Mouse (Mus musculus): Measurements from ENCODE around the gene Msrb3. TPM values are rescaled to one million over a fixed set of nuclear protein-coding genes. Genes with fewer than 3 reads are reported as not detected.

Msrb3 gene
- polyA plus RNA-seq, 1 experiment from 2014 or later, result 11.6 TPM

GRCm38 (mm10) chr10:120851196-120851781 is 47.6 kb downstream of the Msrb3 start:
- Histone ChIP-seq H3K36me3 (ENCODE audit: insufficient read depth, low read length) (no peaks in the 10 kb centered on the region), H3K4me2 (replicated peaks; ENCODE audit: low read depth, low read length) (0 out of 2 replicates have a peak overlapping the region, but pooled peaks have one; percentile 39), H3K27ac (ENCODE audit: low read length) (peak overlapping the region; percentile 77), H3K4me3 (ENCODE audit: low read length) (no peak overlapping the region), H3K4me1 (ENCODE audit: insufficient read depth, low read length) (peaks cover 25% of the 10 kb centered on the region), H3K9ac (replicated peaks; ENCODE audit: low read length) (no peak overlapping the region), H3K27me3 (ENCODE audit: insufficient read depth, low read length) (no peaks in the 10 kb centered on the region), H3K9me3 (ENCODE audit: low read length) (no peaks in the 10 kb centered on the region)
- WGBS, result 60% methylated on average over 9 of the region's 9 CpGs
- ATAC-seq (ENCODE audit: low FRiP score, low TSS enrichment), result no peak

GRCm38 (mm10) chr10:120850391-120851195 is 48.3 kb downstream of the Msrb3 start:
- Histone ChIP-seq H3K4me2 (replicated peaks; ENCODE audit: low read depth, low read length) (peak overlapping the region; percentile 39), H3K9ac (replicated peaks; ENCODE audit: low read length) (0 out of 2 replicates have a peak overlapping the region, but pooled peaks have one; percentile 39), H3K4me1 (ENCODE audit: insufficient read depth, low read length) (peaks cover 25% of the 10 kb centered on the region), H3K27me3 (ENCODE audit: insufficient read depth, low read length) (no peaks in the 10 kb centered on the region), H3K36me3 (ENCODE audit: insufficient read depth, low read length) (no peaks in the 10 kb centered on the region), H3K9me3 (ENCODE audit: low read length) (no peaks in the 10 kb centered on the region), H3K27ac (ENCODE audit: low read length) (peak overlapping the region; percentile 77), H3K4me3 (ENCODE audit: low read length) (peak overlapping the region; percentile 18)
- peak; percentile 70; the same call in 1 of the 2 replicates for ATAC-seq (ENCODE audit: low FRiP score, low TSS enrichment)
- 44% methylated on average over 24 of the region's 24 CpGs for WGBS

GRCm38 (mm10) chr10:120848677-120849076 is 50.2 kb downstream of the Msrb3 start:
- H3K4me3 ChIP-seq (ENCODE audit: low read length), result no peak overlapping the region
- H3K4me1 ChIP-seq (ENCODE audit: insufficient read depth, low read length), result peaks cover 25% of the 10 kb centered on the region
- H3K9ac ChIP-seq (replicated peaks; ENCODE audit: low read length), result no peak overlapping the region
- no peak for ATAC-seq (ENCODE audit: low FRiP score, low TSS enrichment)
- H3K27me3 ChIP-seq (ENCODE audit: insufficient read depth, low read length), result no peaks in the 10 kb centered on the region
- H3K9me3 ChIP-seq (ENCODE audit: low read length), result no peaks in the 10 kb centered on the region
- WGBS, result 73% methylated on average over 7 of the region's 7 CpGs
- no peaks in the 10 kb centered on the region for H3K36me3 ChIP-seq (ENCODE audit: insufficient read depth, low read length)
- no peak overlapping the region for H3K27ac ChIP-seq (ENCODE audit: low read length)
- H3K4me2 ChIP-seq (replicated peaks; ENCODE audit: low read depth, low read length), result no peak overlapping the region

GRCm38 (mm10) chr10:120847785-120848184 is 51.1 kb downstream of the Msrb3 start:
- Histone ChIP-seq H3K4me1 (ENCODE audit: insufficient read depth, low read length) (peaks cover 20% of the 10 kb centered on the region), H3K4me2 (replicated peaks; ENCODE audit: low read depth, low read length) (no peak overlapping the region), H3K36me3 (ENCODE audit: insufficient read depth, low read length) (0 out of 2 replicates have a peak, but pooled peaks cover under 1% of the 10 kb centered on the region), H3K9me3 (ENCODE audit: low read length) (no peaks in the 10 kb centered on the region), H3K27ac (ENCODE audit: low read length) (no peak overlapping the region), H3K9ac (replicated peaks; ENCODE audit: low read length) (no peak overlapping the region), H3K27me3 (ENCODE audit: insufficient read depth, low read length) (no peaks in the 10 kb centered on the region), H3K4me3 (ENCODE audit: low read length) (no peak overlapping the region)
- ATAC-seq (ENCODE audit: low FRiP score, low TSS enrichment), result no peak
- WGBS, result 84% methylated on average over 4 of the region's 4 CpGs

- Histone ChIP-seq H3K36me3 (ENCODE audit: insufficient read depth, low read length) (0 out of 2 replicates have a peak, but pooled peaks cover 3% of the 10 kb centered on the region), H3K4me2 (replicated peaks; ENCODE audit: low read depth, low read length) (no peak overlapping the region), H3K9me3 (ENCODE audit: low read length) (no peaks in the 10 kb centered on the region), H3K9ac (replicated peaks; ENCODE audit: low read length) (no peak overlapping the region), H3K27ac (ENCODE audit: low read length) (no peak overlapping the region), H3K4me3 (ENCODE audit: low read length) (no peak overlapping the region), H3K4me1 (ENCODE audit: insufficient read depth, low read length) (no peaks in the 10 kb centered on the region), H3K27me3 (ENCODE audit: insufficient read depth, low read length) (no peaks in the 10 kb centered on the region)
- 72% methylated on average over 7 of the region's 7 CpGs for WGBS
- no peak for ATAC-seq (ENCODE audit: low FRiP score, low TSS enrichment)
Observed at GRCm38 (mm10) chr10:120839966-120840365, 58.9 kb downstream of the Msrb3 start.

- H3K4me1 ChIP-seq (ENCODE audit: insufficient read depth, low read length), result 0 out of 2 replicates have a peak, but pooled peaks cover 6% of the 10 kb centered on the region
- WGBS, result 81% methylated on average over 1 of the region's 1 CpGs
- no peaks in the 10 kb centered on the region for H3K27me3 ChIP-seq (ENCODE audit: insufficient read depth, low read length)
- H3K27ac ChIP-seq (ENCODE audit: low read length), result no peak overlapping the region
- H3K9me3 ChIP-seq (ENCODE audit: low read length), result no peaks in the 10 kb centered on the region
- no peak for ATAC-seq (ENCODE audit: low FRiP score, low TSS enrichment)
- no peak overlapping the region for H3K9ac ChIP-seq (replicated peaks; ENCODE audit: low read length)
- no peak overlapping the region for H3K4me3 ChIP-seq (ENCODE audit: low read length)
- no peak overlapping the region for H3K4me2 ChIP-seq (replicated peaks; ENCODE audit: low read depth, low read length)
- no peaks in the 10 kb centered on the region for H3K36me3 ChIP-seq (ENCODE audit: insufficient read depth, low read length)
Observed at GRCm38 (mm10) chr10:120834531-120834930, 64.4 kb downstream of the Msrb3 start.

- no peaks in the 10 kb centered on the region for H3K9me3 ChIP-seq (ENCODE audit: low read length)
- no peaks in the 10 kb centered on the region for H3K36me3 ChIP-seq (ENCODE audit: insufficient read depth, low read length)
- H3K4me3 ChIP-seq (ENCODE audit: low read length), result no peak overlapping the region
- ATAC-seq (ENCODE audit: low FRiP score, low TSS enrichment), result no peak
- H3K27ac ChIP-seq (ENCODE audit: low read length), result no peak overlapping the region
- H3K9ac ChIP-seq (replicated peaks; ENCODE audit: low read length), result no peak overlapping the region
- H3K4me1 ChIP-seq (ENCODE audit: insufficient read depth, low read length), result 0 out of 2 replicates have a peak, but pooled peaks cover 6% of the 10 kb centered on the region
- no peak overlapping the region for H3K4me2 ChIP-seq (replicated peaks; ENCODE audit: low read depth, low read length)
- H3K27me3 ChIP-seq (ENCODE audit: insufficient read depth, low read length), result no peaks in the 10 kb centered on the region
Observed at GRCm38 (mm10) chr10:120833836-120834235, 65.1 kb downstream of the Msrb3 start.

GRCm38 (mm10) chr10:120827761-120828160 is 71.1 kb downstream of the Msrb3 start:
- Histone ChIP-seq H3K27me3 (ENCODE audit: insufficient read depth, low read length) (no peaks in the 10 kb centered on the region), H3K36me3 (ENCODE audit: insufficient read depth, low read length) (no peaks in the 10 kb centered on the region), H3K4me1 (ENCODE audit: insufficient read depth, low read length) (no peaks in the 10 kb centered on the region), H3K9me3 (ENCODE audit: low read length) (no peaks in the 10 kb centered on the region), H3K4me3 (ENCODE audit: low read length) (no peak overlapping the region), H3K9ac (replicated peaks; ENCODE audit: low read length) (no peak overlapping the region), H3K4me2 (replicated peaks; ENCODE audit: low read depth, low read length) (no peak overlapping the region), H3K27ac (ENCODE audit: low read length) (no peak overlapping the region)
- WGBS, result 89% methylated on average over 12 of the region's 12 CpGs
- ATAC-seq (ENCODE audit: low FRiP score, low TSS enrichment), result no peak

- ATAC-seq (ENCODE audit: low FRiP score, low TSS enrichment), result no peak
Observed at GRCm38 (mm10) chr10:120826795-120827669, 71.9 kb downstream of the Msrb3 start.

More at GRCm38 (mm10) chr10:120826795-120827669, 71.9 kb downstream of the Msrb3 start:
- Histone ChIP-seq H3K4me2 (replicated peaks; ENCODE audit: low read depth, low read length) (no peak overlapping the region), H3K9me3 (ENCODE audit: low read length) (no peaks in the 10 kb centered on the region), H3K27ac (ENCODE audit: low read length) (no peak overlapping the region), H3K4me3 (ENCODE audit: low read length) (no peak overlapping the region), H3K4me1 (ENCODE audit: insufficient read depth, low read length) (peaks cover 3% of the 10 kb centered on the region), H3K9ac (replicated peaks; ENCODE audit: low read length) (no peak overlapping the region), H3K36me3 (ENCODE audit: insufficient read depth, low read length) (no peaks in the 10 kb centered on the region), H3K27me3 (ENCODE audit: insufficient read depth, low read length) (no peaks in the 10 kb centered on the region)
- WGBS, result 88% methylated on average over 27 of the region's 27 CpGs

All from kidney, embryonic 16.5 days (tissue).